Mouse (Mus musculus) ES-E14 (cell line): ENCODE measurements around the gene Zbed3.

Source experiments
- HCFC1 ChIP-seq: IDR thresholded peaks from 2 replicates; pipeline ENCODE4 v1.6.1; 2012; ENCODE audit warnings: low read length, inconsistent platforms, borderline replicate concordance; ENCODE audit not compliant: insufficient read depth
- ZC3H11A ChIP-seq: IDR thresholded peaks from 2 replicates; pipeline ENCODE4 v1.6.1; 2012; ENCODE audit warnings: low read depth, mild to moderate bottlenecking, inconsistent platforms, low read length, borderline replicate concordance

DNA sequence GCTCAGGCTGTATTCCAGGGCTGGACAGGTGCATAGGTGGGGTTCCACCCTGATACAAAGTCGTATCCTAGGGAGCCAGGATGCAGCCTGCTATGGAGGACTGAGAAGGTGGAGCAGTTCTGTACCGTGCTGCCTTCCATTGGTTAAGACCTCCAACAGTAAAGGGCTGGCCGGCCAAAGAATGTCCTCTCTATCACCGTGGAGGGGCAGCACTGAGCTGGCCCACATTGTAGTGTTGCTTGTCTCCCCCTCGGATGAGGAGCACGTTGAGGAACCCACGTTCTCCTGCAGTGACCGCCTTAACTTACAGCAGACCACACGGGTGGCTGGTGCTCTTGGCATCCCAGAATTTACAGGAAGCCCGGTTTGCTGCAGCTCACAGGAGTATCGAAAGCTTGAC lies 7.1 kb downstream of the Zbed3 start:
- TF ChIP-seq ZC3H11A = no peak
- no peak for TF ChIP-seq HCFC1
